Mouse (Mus musculus) common myeloid progenitor, adult 5-6 weeks (primary cell): ENCODE results near the gene Acat2. TPM values are rescaled to one million over a fixed set of nuclear protein-coding genes. Genes with fewer than 3 reads are reported as not detected.
A peak's percentile ranks its signal among the peaks of the same experiment; 100 is the strongest.
"Not testable (repeated sequence)": the region's sequence is repeated elsewhere in the genome, so short reads cannot be mapped to it uniquely, and the experiment has no call there.

ENCODE experiments used
- ATAC-seq: replicated peaks from 2 replicates; pipeline ENCODE4 v1.8.0; 2016; ENCODE audit warnings: low read depth, mild to moderate bottlenecking, moderate TSS enrichment, inconsistent platforms; ENCODE audit not compliant: poor library complexity, severe bottlenecking
- total RNA-seq: library from RNA; stranded (forward); fragments of 200-1000, 187-1606 nt; gene quantifications from 2 replicates; pipeline ENCODE4 v1.2.3, GENCODE M21; 2017

Gene Acat2
- total RNA-seq, 1 experiment from 2014 or later = 14.9 TPM

GRCm38 (mm10) chr17:12915488-12915880 is 45.1 kb downstream of the Acat2 start, which contains the start of gene Tcp1:
Gene Tcp1 (plus strand): TSS chr17:12915701.
- ATAC-seq = peak; percentile 5

DNA sequence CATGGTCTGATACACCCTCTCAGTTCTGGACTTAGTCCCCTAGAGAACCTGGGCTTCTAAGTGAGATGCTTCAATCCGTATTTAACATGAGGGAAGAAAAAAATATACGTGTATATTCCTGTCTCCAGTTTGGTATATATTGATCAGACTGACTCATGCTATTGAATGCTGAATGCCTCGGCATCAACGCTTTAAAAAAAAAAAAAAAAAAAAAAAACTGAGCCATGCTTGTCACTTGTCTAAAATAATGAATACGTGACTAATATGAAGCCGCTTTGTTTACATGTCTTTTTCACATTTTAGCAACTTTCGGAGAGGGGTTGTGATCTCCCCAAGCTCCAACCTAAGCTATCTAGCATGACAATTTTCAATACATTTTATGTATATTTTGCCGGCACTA is 50.2 kb downstream of the Acat2 start:
- ATAC-seq = no peak

DNA sequence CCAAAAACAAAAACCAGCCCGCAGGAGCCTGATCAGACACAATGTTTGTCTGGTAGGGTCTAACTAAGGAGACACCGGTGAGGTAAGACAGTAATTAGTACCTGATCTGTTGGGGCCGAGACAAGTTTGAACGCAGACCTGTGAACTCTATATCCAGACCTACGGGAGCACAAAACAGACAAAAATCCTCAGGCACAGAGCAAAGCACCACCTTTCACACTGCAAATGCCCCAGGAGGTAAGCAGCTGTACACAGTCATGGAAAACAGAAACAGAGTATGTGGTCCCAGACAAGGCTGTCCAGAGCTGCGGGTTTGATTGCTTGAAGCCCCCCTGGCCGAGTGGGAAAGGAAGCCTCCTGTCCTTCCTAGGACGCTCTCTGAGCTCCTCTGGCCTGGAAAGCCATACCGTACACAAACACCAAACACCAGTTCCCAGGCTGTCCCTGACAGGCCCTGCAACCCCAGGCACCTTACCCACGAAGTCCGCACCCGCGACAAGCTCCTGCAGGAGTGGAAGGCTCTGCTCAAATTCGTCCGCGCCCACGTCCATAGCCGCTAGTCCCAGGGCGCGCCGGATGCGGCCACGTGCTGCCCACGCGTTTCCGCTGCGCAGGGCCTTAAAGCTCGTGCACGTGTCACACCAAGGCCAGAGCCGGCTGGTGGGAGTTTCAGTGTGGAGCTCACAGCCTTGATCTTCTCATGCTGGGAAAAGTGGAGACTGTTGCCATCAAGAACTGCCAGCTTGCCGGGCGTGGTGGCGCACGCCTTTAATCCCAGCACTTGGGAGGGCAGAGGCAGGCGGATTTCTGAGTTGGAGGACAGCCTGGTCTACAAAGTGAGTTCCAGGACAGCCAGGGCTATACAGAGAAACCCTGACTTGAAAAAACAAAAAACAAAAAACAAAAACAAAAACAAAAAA is 50.9 kb downstream of the Acat2 start, which contains the start of gene Pnldc1:
Pnldc1 (minus strand) TSS at position 870 of the 920 bp plus-strand sequence.
- no peak for ATAC-seq

- no peak for ATAC-seq
Measured at GRCm38 (mm10) chr17:12906436-12906835, 54.1 kb downstream of the Acat2 start.

- no peak for ATAC-seq
Measured at GRCm38 (mm10) chr17:12905810-12906209, 54.7 kb downstream of the Acat2 start.

GRCm38 (mm10) chr17:12904349-12904748 is 56.2 kb downstream of the Acat2 start:
- 0 out of 2 replicates have a peak, but pooled peaks have one; percentile 29 for ATAC-seq

GRCm38 (mm10) chr17:12903372-12904333 is 56.9 kb downstream of the Acat2 start:
- no peak for ATAC-seq

DNA sequence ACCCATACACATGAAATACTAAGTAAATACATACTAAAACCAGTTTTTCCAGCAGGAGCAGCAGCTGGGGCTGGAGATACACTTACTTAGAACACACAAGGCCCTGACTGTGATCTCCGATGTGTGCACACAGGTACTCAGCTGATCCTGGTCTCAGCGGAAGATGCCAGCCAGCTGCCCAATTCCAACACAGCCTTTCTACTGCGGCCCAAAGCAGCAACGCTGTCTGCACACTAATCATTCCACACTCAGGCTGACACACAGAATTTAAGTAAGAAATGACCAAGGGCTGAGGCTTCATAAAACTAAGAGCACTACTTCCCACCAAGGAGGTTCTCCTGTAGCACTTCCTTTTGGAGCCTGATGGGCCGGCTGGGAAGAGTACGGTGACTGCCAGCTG is 58.3 kb downstream of the Acat2 start:
- ATAC-seq = no peak

GRCm38 (mm10) chr17:12898607-12899006 is 61.9 kb downstream of the Acat2 start:
- ATAC-seq = not testable (repeated sequence)

DNA sequence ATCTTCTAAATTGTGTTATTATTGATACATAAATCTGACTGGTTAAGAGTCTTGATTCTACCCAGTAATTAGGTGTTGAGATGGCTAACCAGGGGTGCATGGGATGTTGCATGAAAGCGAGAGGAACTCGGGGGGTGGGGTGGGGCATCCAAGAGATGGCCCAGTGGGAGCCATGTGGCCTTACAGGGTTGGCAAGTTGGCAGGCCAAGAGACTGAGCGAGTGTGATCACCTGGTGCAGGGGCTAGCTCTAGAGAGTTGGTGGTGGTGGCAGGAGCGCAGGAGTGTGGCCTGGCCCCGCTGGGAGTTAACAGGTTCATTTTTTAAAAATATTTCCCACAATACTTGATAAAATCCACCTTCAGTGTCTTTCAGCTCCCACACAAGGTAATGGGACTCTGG is 62.9 kb downstream of the Acat2 start:
- no peak for ATAC-seq

Other genes starting within 250 kb of the Acat2 start
- gene Igf2r, start 191.1 kb downstream of the Acat2 start, total RNA-seq = 5.8 and 7.3 TPM in 2 replicates
- gene Mas1, start 92.6 kb downstream of the Acat2 start, total RNA-seq = not detected in 2 replicates
- gene Mrgprh, start 84.7 kb downstream of the Acat2 start, total RNA-seq = not detected in 2 replicates
- not detected in 2 replicates for gene Pnldc1, start 50.5 kb downstream of the Acat2 start, total RNA-seq
- 929 and 961 TPM in 2 replicates for gene Tcp1, start 45.0 kb downstream of the Acat2 start, total RNA-seq
- 205 and 229 TPM in 2 replicates for gene Mrpl18, start 44.4 kb downstream of the Acat2 start, total RNA-seq
- gene Acat3, start 20.1 kb downstream of the Acat2 start, total RNA-seq = 0.27 and 0.29 TPM in 2 replicates
- 274 and 376 TPM in 2 replicates for gene Wtap, start 33.4 kb upstream of the Acat2 start, total RNA-seq
- gene Sod2, start 46.1 kb upstream of the Acat2 start, total RNA-seq = 77.1 and 80.1 TPM in 2 replicates
- 0.73 TPM in 1 of 2 replicates, not detected in the other for gene Gpr31b, start 91.5 kb upstream of the Acat2 start, total RNA-seq
- gene Tcp10b, start 100.4 kb upstream of the Acat2 start, total RNA-seq = 0.09 and 0.58 TPM in 2 replicates
- gene Unc93a, start 171.1 kb upstream of the Acat2 start, total RNA-seq = not detected in 2 replicates